Mouse (Mus musculus): Measurements from ENCODE around the gene Plekha7.

- TF ChIP-seq CTCF (IDR thresholded peaks at IDR 0.05; ENCODE audit: borderline replicate concordance, control insufficient read depth, extremely low read depth, insufficient read depth, low read length, poor library complexity) = no peak
- no peak for TF ChIP-seq POLR2A (IDR thresholded peaks at IDR 0.05; ENCODE audit: control insufficient read depth, extremely low read depth, insufficient read depth, low read length, poor library complexity)
These were observed 21.7 kb upstream of the Plekha7 start for GRCm38 (mm10) chr7:116329858-116330257.

Data from thymus, adult 2 months (tissue).